In the genomic region with DNA sequence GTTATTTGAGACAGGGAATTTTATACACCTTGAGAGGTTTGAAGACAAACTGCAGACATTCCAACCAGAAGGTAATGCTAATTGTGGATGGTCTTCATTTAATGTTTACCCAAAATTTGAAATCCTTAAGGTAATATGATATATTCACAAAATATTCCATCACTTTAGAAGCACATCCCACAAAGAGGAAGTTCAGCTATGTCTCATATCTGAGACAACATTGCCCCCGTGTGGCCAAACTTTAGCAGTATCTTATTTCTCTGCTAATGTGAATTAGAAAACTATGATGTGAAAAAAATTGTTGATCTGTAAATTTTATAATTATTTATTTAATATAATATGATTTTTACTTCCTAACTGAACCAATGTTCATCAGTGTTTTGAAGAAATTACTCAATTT, we compare ENCODE assay signal across 8 mouse cellular contexts.
DNase-seq lines count a peak whose midpoint lies in the region; ATAC-seq and TF ChIP-seq lines count a peak whose summit lies in the region.

No protein-coding gene starts in this region.

- DNase-seq in kidney, adult 2 months: peak; percentile 19
- peak; percentile 38 for DNase-seq in ES-E14 (ENCODE audit: low read depth, low spot score)
- peak; percentile 38 for DNase-seq in adrenal gland, postnatal 25 days
- DNase-seq in forebrain, embryonic 11.5 days (ENCODE audit: low spot score): peak; percentile 65
- DNase-seq in layer of hippocampus, postnatal 14 days (ENCODE audit: low spot score in 2 of 2): peak; percentile 38 to 64
- DNase-seq in retina, postnatal 1 day: peak; percentile 70
- no peak for DNase-seq in spleen, postnatal 4 days (ENCODE audit: low spot score in 2 of 2)

- 0% methylated on average over 1 of the region's 1 CpGs for WGBS in kidney, adult 2 months
- WGBS in kidney, embryonic 14.5 days: 0% methylated on average over 1 of the region's 1 CpGs
- WGBS in forebrain, embryonic 11.5 days: 0% methylated on average over 1 of the region's 1 CpGs

- no peaks in the 10 kb centered on the region for H3K9me3 ChIP-seq in kidney, embryonic 14.5 days (ENCODE audit: control insufficient read depth, low read length)
- no peaks in the 10 kb centered on the region for H3K9me3 ChIP-seq in ES-E14 (ENCODE audit: control insufficient read depth, insufficient read depth, low read depth, low read length)
- no peaks in the 10 kb centered on the region for H3K9me3 ChIP-seq in forebrain, embryonic 11.5 days (ENCODE audit: control insufficient read depth, low read length)

- H3K4me3 ChIP-seq in kidney, adult 2 months (ENCODE audit: insufficient read depth, low read depth, low read length): no peak overlapping the region
- H3K4me3 ChIP-seq in kidney, embryonic 14.5 days (ENCODE audit: low read length): no peak overlapping the region
- no peak overlapping the region for H3K4me3 ChIP-seq in ES-E14 (ENCODE audit: insufficient read depth in 1 of 2, low read depth in 1 of 2, low read length in 2 of 2, poor library complexity in 1 of 2, severe bottlenecking in 1 of 2)
- no peak overlapping the region for H3K4me3 ChIP-seq in forebrain, embryonic 11.5 days (ENCODE audit: low read depth, low read length)

- no peak overlapping the region for H3K27ac ChIP-seq in kidney, adult 2 months (ENCODE audit: insufficient read depth, low read depth, low read length)
- H3K27ac ChIP-seq in kidney, embryonic 14.5 days (ENCODE audit: low read depth, low read length): no peak overlapping the region
- no peak overlapping the region for H3K27ac ChIP-seq in ES-E14 (ENCODE audit: insufficient read depth, low read depth, low read length, poor library complexity, severe bottlenecking)
- H3K27ac ChIP-seq in forebrain, embryonic 11.5 days (ENCODE audit: low read depth, low read length): no peak overlapping the region

- H3K9ac ChIP-seq in kidney, embryonic 14.5 days (ENCODE audit: low read depth, low read length): no peak overlapping the region
- H3K9ac ChIP-seq in ES-E14 (ENCODE audit: insufficient read depth, low read depth, low read length, poor library complexity, severe bottlenecking): no peak overlapping the region
- no peak overlapping the region for H3K9ac ChIP-seq in forebrain, embryonic 11.5 days (ENCODE audit: low read length)

- no peak overlapping the region for H3K4me2 ChIP-seq in kidney, embryonic 14.5 days (replicated peaks; ENCODE audit: low read depth, low read length)
- no peak overlapping the region for H3K4me2 ChIP-seq in forebrain, embryonic 11.5 days (ENCODE audit: low read depth, low read length, severe bottlenecking)

- TF ChIP-seq CTCF in kidney, adult 2 months (conservative IDR thresholded peaks at IDR 0.05; ENCODE audit: insufficient read depth, insufficient read length, low read depth, low read length): no peak

- no peak for TF ChIP-seq POLR2A in kidney, adult 2 months (IDR thresholded peaks at IDR 0.05; ENCODE audit: low read depth, low read length)

- no peaks in the 10 kb centered on the region for H3K36me3 ChIP-seq in kidney, adult 2 months (ENCODE audit: control insufficient read depth, insufficient read depth, low read length)
- no peaks in the 10 kb centered on the region for H3K36me3 ChIP-seq in kidney, embryonic 14.5 days (ENCODE audit: control insufficient read depth, insufficient read depth, low read length)
- H3K36me3 ChIP-seq in ES-E14 (ENCODE audit: control insufficient read depth, insufficient read depth, low read length, poor library complexity, severe bottlenecking): no peaks in the 10 kb centered on the region
- no peaks in the 10 kb centered on the region for H3K36me3 ChIP-seq in forebrain, embryonic 11.5 days (ENCODE audit: control insufficient read depth, insufficient read depth, low read length)

- ATAC-seq in kidney, embryonic 14.5 days (ENCODE audit: low FRiP score, low TSS enrichment): no peak
- ATAC-seq in forebrain, embryonic 11.5 days (replicated peaks; ENCODE audit: low FRiP score): peak; percentile 55; the same call in 1 of the 2 replicates

- in situ Hi-C loops in ES-E14 (cut with MboI; ENCODE audit: low sequenced_read_pairs in 2 of 2, unreplicated experiment in 2 of 2): no loop called here

- no peaks in the 10 kb centered on the region for H3K27me3 ChIP-seq in kidney, adult 2 months (replicated peaks; ENCODE audit: control insufficient read depth, insufficient read depth, low read length)
- H3K27me3 ChIP-seq in kidney, embryonic 14.5 days (ENCODE audit: control insufficient read depth, insufficient read depth, low read length): no peaks in the 10 kb centered on the region
- no peaks in the 10 kb centered on the region for H3K27me3 ChIP-seq in forebrain, embryonic 11.5 days (ENCODE audit: control insufficient read depth, insufficient read depth, low read length)

- H3K4me1 ChIP-seq in kidney, adult 2 months (ENCODE audit: control insufficient read depth, insufficient read depth, low read length): no peaks in the 10 kb centered on the region
- H3K4me1 ChIP-seq in kidney, embryonic 14.5 days (ENCODE audit: control insufficient read depth, insufficient read depth, low read length): no peaks in the 10 kb centered on the region
- no peaks in the 10 kb centered on the region for H3K4me1 ChIP-seq in ES-E14 (ENCODE audit: control insufficient read depth in 2 of 2, insufficient read depth in 2 of 2, low read length in 2 of 2, poor library complexity in 1 of 2)
- H3K4me1 ChIP-seq in forebrain, embryonic 11.5 days (replicated peaks; ENCODE audit: control insufficient read depth, insufficient read depth, low read length): no peaks in the 10 kb centered on the region

TF ChIP-seq in ES-E14, 5 proteins besides CTCF, POLR2A, EP300 and RAD21:
- TF ChIP-seq ZC3H11A (IDR thresholded peaks at IDR 0.05; ENCODE audit: borderline replicate concordance, low read depth, low read length): peak; percentile 86
- TF ChIP-seq CHD2 (IDR thresholded peaks at IDR 0.05; ENCODE audit: low read depth, low read length): no peak
TF ChIP-seq in ES-E14: peak in this region for 1.

Comparison
In these comparisons a context has a peak if more than half of its experiments do, and no peak if none do; other contexts are left out.
1. DNase-seq: peak in kidney, adult 2 months (single experiment), ES-E14 (single experiment), adrenal gland, postnatal 25 days (single experiment), forebrain, embryonic 11.5 days (single experiment), layer of hippocampus, postnatal 14 days (2 of 2) and retina, postnatal 1 day (single experiment); none in spleen, postnatal 4 days (0 of 2).